Mouse (Mus musculus) activated CD4-positive, CD25-positive, alpha-beta regulatory T cell (primary cell): Measurements from ENCODE around the gene Snx5. TPM values are rescaled to one million over a fixed set of nuclear protein-coding genes. Genes with fewer than 3 reads are reported as not detected.

Source experiments
- polyA plus RNA-seq, 2 experiments: library from polyadenylated mRNA; unstranded; fragments of 100-300 nt; shearing (Covaris generic); gene quantifications; one replicate each; pipeline ENCODE4 v1.2.1; 2017

Snx5 gene
- polyA plus RNA-seq: 100 to 1,000 TPM; 153 to 163 TPM

GRCm38 (mm10) chr2:144270507-144271420 is at the start of gene Snx5, which contains the start of gene Mgme1:
TSS of gene Snx5 (minus strand) at chr2:144270906.
TSS of gene Mgme1 (plus strand) at chr2:144270663.

Other genes with a start within 250 kb of the Snx5 start
- not detected for gene Banf2, start 237.8 kb downstream of the Snx5 start, polyA plus RNA-seq
- gene Mgme1, start 243 bp downstream of the Snx5 start, polyA plus RNA-seq: 1 to 10 TPM; 6.2 to 7.6 TPM
- under 1 TPM in 1 of 2 experiments, not detected in 1; 0.18 TPM for gene Ovol2, start 61.2 kb upstream of the Snx5 start, polyA plus RNA-seq
- 10 to 100 TPM; 23.4 to 24.7 TPM for gene Kat14, start 98.1 kb upstream of the Snx5 start, polyA plus RNA-seq
- gene Pet117, start 98.1 kb upstream of the Snx5 start, polyA plus RNA-seq: 1 to 10 TPM; 2.4 to 5.4 TPM